Mouse (Mus musculus) ES-Bruce4 (cell line): ENCODE data around the gene Fbxw11.
"Not testable (repeated sequence)": the region's sequence is repeated elsewhere in the genome, so short reads cannot be mapped to it uniquely, and the experiment has no call there.

Experiments
- EP300 ChIP-seq: IDR thresholded peaks from 2 replicates; pipeline ENCODE4 v1.6.1; 2011; ENCODE audit warnings: low read depth, low read length; ENCODE audit not compliant: insufficient read depth
- POLR2A ChIP-seq: IDR thresholded peaks from one replicate; pipeline ENCODE4 v1.8.1; 2011; ENCODE audit warnings: low read length; ENCODE audit not compliant: insufficient read depth

GRCm38 (mm10) chr11:32694322-32695003 is 51.9 kb downstream of the Fbxw11 start:
- TF ChIP-seq POLR2A, EP300: not testable (repeated sequence)
